Mouse (Mus musculus): ENCODE results near the gene Tbc1d10b. TPM values are rescaled to one million over a fixed set of nuclear protein-coding genes. Genes with fewer than 3 reads are reported as not detected.
"Not testable (repeated sequence)": the region's sequence is repeated elsewhere in the genome, so short reads cannot be mapped to it uniquely, and the experiment has no call there.

Tbc1d10b gene
- polyA plus RNA-seq, 1 experiment: 6.3 TPM

- peaks cover 1% of the 10 kb centered on the region; the same call in 1 of the 2 replicates for H3K36me3 ChIP-seq (ENCODE audit: control insufficient read depth, insufficient read depth, low read length)
- H3K27ac ChIP-seq (ENCODE audit: control insufficient read depth, insufficient read depth, low read depth, low read length): no peak overlapping the region
- no peak for TF ChIP-seq CTCF (IDR thresholded peaks at IDR 0.05; ENCODE audit: control insufficient read depth, insufficient read depth, insufficient replicate concordance, low read depth, low read length)
- TF ChIP-seq POLR2A (IDR thresholded peaks at IDR 0.05; ENCODE audit: control insufficient read depth, low read depth, low read length): no peak
- H3K4me1 ChIP-seq (ENCODE audit: control insufficient read depth, insufficient read depth, low read length): no peaks in the 10 kb centered on the region
- H3K4me3 ChIP-seq (ENCODE audit: control insufficient read depth, low read depth, low read length): no peak overlapping the region
- no peaks in the 10 kb centered on the region for H3K27me3 ChIP-seq (ENCODE audit: control insufficient read depth, insufficient read depth, low read length)
Observed at GRCm38 (mm10) chr7:127187351-127187750, 20.9 kb downstream of the Tbc1d10b start.

GRCm38 (mm10) chr7:127185601-127186000 lies 22.7 kb downstream of the Tbc1d10b start:
- TF ChIP-seq CTCF (IDR thresholded peaks at IDR 0.05; ENCODE audit: control insufficient read depth, insufficient read depth, insufficient replicate concordance, low read depth, low read length): no peak
- TF ChIP-seq POLR2A (IDR thresholded peaks at IDR 0.05; ENCODE audit: control insufficient read depth, low read depth, low read length): no peak
- H3K4me3 ChIP-seq (ENCODE audit: control insufficient read depth, low read depth, low read length): no peak overlapping the region
- no peaks in the 10 kb centered on the region for H3K36me3 ChIP-seq (ENCODE audit: control insufficient read depth, insufficient read depth, low read length)
- no peaks in the 10 kb centered on the region for H3K27me3 ChIP-seq (ENCODE audit: control insufficient read depth, insufficient read depth, low read length)
- no peaks in the 10 kb centered on the region for H3K4me1 ChIP-seq (ENCODE audit: control insufficient read depth, insufficient read depth, low read length)
- no peak overlapping the region for H3K27ac ChIP-seq (ENCODE audit: control insufficient read depth, insufficient read depth, low read depth, low read length)

- Histone ChIP-seq H3K36me3 (ENCODE audit: control insufficient read depth, insufficient read depth, low read length) (no peaks in the 10 kb centered on the region), H3K4me1 (ENCODE audit: control insufficient read depth, insufficient read depth, low read length) (no peaks in the 10 kb centered on the region), H3K4me3 (ENCODE audit: control insufficient read depth, low read depth, low read length) (no peak overlapping the region), H3K27me3 (ENCODE audit: control insufficient read depth, insufficient read depth, low read length) (no peaks in the 10 kb centered on the region), H3K27ac (ENCODE audit: control insufficient read depth, insufficient read depth, low read depth, low read length) (no peak overlapping the region)
- TF ChIP-seq POLR2A (IDR thresholded peaks at IDR 0.05; ENCODE audit: control insufficient read depth, low read depth, low read length): no peak
- no peak for TF ChIP-seq CTCF (IDR thresholded peaks at IDR 0.05; ENCODE audit: control insufficient read depth, insufficient read depth, insufficient replicate concordance, low read depth, low read length)
Observed at GRCm38 (mm10) chr7:127184720-127185119, 23.5 kb downstream of the Tbc1d10b start.

GRCm38 (mm10) chr7:127183828-127184227 lies 24.4 kb downstream of the Tbc1d10b start:
- H3K27me3 ChIP-seq (ENCODE audit: control insufficient read depth, insufficient read depth, low read length): no peaks in the 10 kb centered on the region
- H3K4me1 ChIP-seq (ENCODE audit: control insufficient read depth, insufficient read depth, low read length): no peaks in the 10 kb centered on the region
- H3K4me3 ChIP-seq (ENCODE audit: control insufficient read depth, low read depth, low read length): no peak overlapping the region
- no peak overlapping the region for H3K27ac ChIP-seq (ENCODE audit: control insufficient read depth, insufficient read depth, low read depth, low read length)
- no peaks in the 10 kb centered on the region for H3K36me3 ChIP-seq (ENCODE audit: control insufficient read depth, insufficient read depth, low read length)
- peak; percentile 37; the same call in 1 of the 2 replicates for TF ChIP-seq CTCF (IDR thresholded peaks at IDR 0.05; ENCODE audit: control insufficient read depth, insufficient read depth, insufficient replicate concordance, low read depth, low read length)
- TF ChIP-seq POLR2A (IDR thresholded peaks at IDR 0.05; ENCODE audit: control insufficient read depth, low read depth, low read length): no peak

- H3K27ac ChIP-seq (ENCODE audit: control insufficient read depth, insufficient read depth, low read depth, low read length): no peak overlapping the region
- TF ChIP-seq CTCF (IDR thresholded peaks at IDR 0.05; ENCODE audit: control insufficient read depth, insufficient read depth, insufficient replicate concordance, low read depth, low read length) (no peak), POLR2A (IDR thresholded peaks at IDR 0.05; ENCODE audit: control insufficient read depth, low read depth, low read length) (no peak)
- no peaks in the 10 kb centered on the region for H3K36me3 ChIP-seq (ENCODE audit: control insufficient read depth, insufficient read depth, low read length)
- H3K27me3 ChIP-seq (ENCODE audit: control insufficient read depth, insufficient read depth, low read length): no peaks in the 10 kb centered on the region
- H3K4me3 ChIP-seq (ENCODE audit: control insufficient read depth, low read depth, low read length): no peak overlapping the region
- no peaks in the 10 kb centered on the region for H3K4me1 ChIP-seq (ENCODE audit: control insufficient read depth, insufficient read depth, low read length)
Observed at GRCm38 (mm10) chr7:127183345-127183744, 24.9 kb downstream of the Tbc1d10b start.

- not testable (repeated sequence) for H3K4me1 ChIP-seq (ENCODE audit: control insufficient read depth, insufficient read depth, low read length); H3K4me3 ChIP-seq (ENCODE audit: control insufficient read depth, low read depth, low read length); H3K27me3 ChIP-seq (ENCODE audit: control insufficient read depth, insufficient read depth, low read length); H3K36me3 ChIP-seq (ENCODE audit: control insufficient read depth, insufficient read depth, low read length); H3K27ac ChIP-seq (ENCODE audit: control insufficient read depth, insufficient read depth, low read depth, low read length)
Observed at GRCm38 (mm10) chr7:127181724-127182123, 26.5 kb downstream of the Tbc1d10b start.

- Histone ChIP-seq H3K27ac (ENCODE audit: control insufficient read depth, insufficient read depth, low read depth, low read length) (no peak overlapping the region), H3K4me3 (ENCODE audit: control insufficient read depth, low read depth, low read length) (no peak overlapping the region), H3K27me3 (ENCODE audit: control insufficient read depth, insufficient read depth, low read length) (no peaks in the 10 kb centered on the region), H3K4me1 (ENCODE audit: control insufficient read depth, insufficient read depth, low read length) (no peaks in the 10 kb centered on the region), H3K36me3 (ENCODE audit: control insufficient read depth, insufficient read depth, low read length) (no peaks in the 10 kb centered on the region)
- TF ChIP-seq CTCF (IDR thresholded peaks at IDR 0.05; ENCODE audit: control insufficient read depth, insufficient read depth, insufficient replicate concordance, low read depth, low read length) (no peak), POLR2A (IDR thresholded peaks at IDR 0.05; ENCODE audit: control insufficient read depth, low read depth, low read length) (no peak)
Observed at GRCm38 (mm10) chr7:127180783-127181182, 27.5 kb downstream of the Tbc1d10b start.

- Histone ChIP-seq H3K27me3 (ENCODE audit: control insufficient read depth, insufficient read depth, low read length) (no peaks in the 10 kb centered on the region), H3K4me3 (ENCODE audit: control insufficient read depth, low read depth, low read length) (no peak overlapping the region), H3K36me3 (ENCODE audit: control insufficient read depth, insufficient read depth, low read length) (no peaks in the 10 kb centered on the region), H3K4me1 (ENCODE audit: control insufficient read depth, insufficient read depth, low read length) (no peaks in the 10 kb centered on the region), H3K27ac (ENCODE audit: control insufficient read depth, insufficient read depth, low read depth, low read length) (no peak overlapping the region)
- TF ChIP-seq CTCF (IDR thresholded peaks at IDR 0.05; ENCODE audit: control insufficient read depth, insufficient read depth, insufficient replicate concordance, low read depth, low read length): no peak
- TF ChIP-seq POLR2A (IDR thresholded peaks at IDR 0.05; ENCODE audit: control insufficient read depth, low read depth, low read length): no peak
Observed at GRCm38 (mm10) chr7:127176937-127177336, 31.3 kb downstream of the Tbc1d10b start.
